Mouse (Mus musculus): ENCODE data around the gene Gm26602. TPM values are rescaled to one million over a fixed set of nuclear protein-coding genes. Genes with fewer than 3 reads are reported as not detected.
A peak's percentile ranks its signal among the peaks of the same experiment; 100 is the strongest.
"Not testable (repeated sequence)": the region's sequence is repeated elsewhere in the genome, so short reads cannot be mapped to it uniquely, and the experiment has no call there.

The Gm26602 gene
- total RNA-seq, 2 experiments from 2014 or later: not detected

DNA sequence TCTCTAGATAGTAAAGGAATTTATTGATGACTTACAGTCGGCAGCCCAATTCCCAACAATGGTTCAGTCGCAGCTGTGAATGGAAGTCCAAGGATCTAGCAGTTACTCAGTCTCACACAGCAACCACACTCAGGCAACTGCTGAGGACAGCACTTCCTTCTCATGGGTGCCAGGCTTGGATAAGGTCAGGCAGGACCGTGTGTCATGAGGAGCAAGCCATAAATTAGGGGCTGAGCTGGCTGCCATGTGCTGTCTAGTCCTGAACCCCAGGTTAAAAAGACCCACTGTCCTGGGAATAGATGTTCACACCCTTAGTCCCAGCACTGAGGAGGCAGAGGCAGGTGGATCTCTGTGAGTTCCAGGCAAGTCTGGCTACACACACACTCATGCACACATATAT is 25.7 kb upstream of the Gm26602 start:
- not testable (repeated sequence) for DNase-seq

DNA sequence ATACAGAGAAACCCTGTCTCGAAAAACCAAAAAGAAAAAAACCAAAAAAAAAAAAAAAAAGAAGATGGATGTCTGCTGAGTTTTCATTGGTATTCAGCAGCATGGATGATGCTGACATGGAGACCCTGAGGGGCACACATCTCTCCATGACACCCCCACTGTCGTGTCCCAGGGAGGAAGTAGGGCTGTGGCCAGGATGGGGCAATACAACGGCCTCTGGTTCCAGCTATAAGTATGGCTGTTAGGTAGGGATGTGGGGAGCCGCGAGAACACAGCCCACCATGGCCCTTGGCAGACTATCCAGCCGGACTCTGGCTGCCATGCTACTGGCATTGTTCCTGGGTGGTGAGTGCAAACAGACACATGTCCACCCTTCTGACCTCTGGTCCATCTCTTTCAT is 24.6 kb upstream of the Gm26602 start, which contains the start of gene Elane:
Gene Elane, plus strand, starts transcription at position 194 of the 400 bp plus-strand sequence.
- no peak for DNase-seq

DNA sequence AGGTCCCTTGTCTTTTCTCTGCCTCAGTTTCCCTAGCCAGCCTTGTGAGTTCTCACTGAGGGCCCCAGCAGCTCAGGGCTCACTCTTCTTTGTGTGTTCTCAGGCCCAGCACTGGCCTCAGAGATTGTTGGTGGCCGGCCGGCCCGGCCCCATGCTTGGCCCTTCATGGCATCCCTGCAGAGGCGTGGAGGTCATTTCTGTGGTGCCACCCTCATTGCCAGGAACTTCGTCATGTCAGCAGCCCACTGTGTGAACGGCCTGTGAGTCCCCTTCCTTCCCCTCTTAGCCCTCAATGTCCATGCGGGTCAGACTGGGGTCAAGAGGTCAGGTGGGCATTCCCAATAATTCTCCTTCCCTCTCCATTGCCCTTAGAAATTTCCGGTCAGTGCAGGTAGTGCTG is 24.0 kb upstream of the Gm26602 start:
- DNase-seq: no peak

DNA sequence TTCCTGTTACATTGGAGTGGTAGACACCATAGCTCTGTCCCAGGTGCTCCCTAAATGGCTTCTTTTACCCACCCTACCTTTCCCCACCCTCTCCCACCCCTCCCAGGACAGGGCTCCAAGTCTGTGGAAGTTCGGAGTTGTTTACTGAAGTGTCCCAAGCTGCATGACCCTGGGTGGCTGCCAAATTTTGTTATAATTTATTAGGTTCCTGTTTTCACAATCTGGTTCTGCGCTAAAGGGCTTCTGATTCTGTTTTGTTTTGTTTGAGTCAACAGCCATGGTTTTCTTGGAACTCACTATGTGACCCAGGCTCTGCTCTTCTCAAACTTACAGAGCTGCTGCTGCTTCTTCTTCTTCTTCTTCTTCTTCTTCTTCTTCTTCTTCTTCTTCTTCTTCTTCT is 21.3 kb upstream of the Gm26602 start:
- DNase-seq: no peak

DNA sequence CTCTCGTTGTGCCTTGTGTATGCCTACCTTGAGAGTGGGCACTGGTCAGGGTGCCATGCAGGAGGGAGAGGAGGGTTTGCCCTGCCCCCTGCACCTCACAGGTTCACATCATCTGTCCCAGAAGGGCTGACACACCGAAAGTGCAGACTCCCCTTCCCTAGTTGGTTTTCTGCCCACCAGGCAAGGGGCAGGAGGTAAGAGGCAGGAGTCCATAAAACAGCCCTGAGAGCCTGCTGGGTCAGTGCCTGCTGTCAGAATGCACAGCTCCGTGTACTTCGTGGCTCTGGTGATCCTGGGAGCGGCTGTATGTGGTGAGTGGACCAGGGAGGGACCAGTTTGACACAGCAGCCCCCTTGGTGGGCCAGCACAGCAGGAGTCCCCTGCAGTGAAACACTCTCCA is 20.0 kb upstream of the Gm26602 start, which contains the start of gene Cfd:
Gene Cfd, plus strand, starts transcription at position 184 of the 400 bp plus-strand sequence.
- DNase-seq: no peak

DNA sequence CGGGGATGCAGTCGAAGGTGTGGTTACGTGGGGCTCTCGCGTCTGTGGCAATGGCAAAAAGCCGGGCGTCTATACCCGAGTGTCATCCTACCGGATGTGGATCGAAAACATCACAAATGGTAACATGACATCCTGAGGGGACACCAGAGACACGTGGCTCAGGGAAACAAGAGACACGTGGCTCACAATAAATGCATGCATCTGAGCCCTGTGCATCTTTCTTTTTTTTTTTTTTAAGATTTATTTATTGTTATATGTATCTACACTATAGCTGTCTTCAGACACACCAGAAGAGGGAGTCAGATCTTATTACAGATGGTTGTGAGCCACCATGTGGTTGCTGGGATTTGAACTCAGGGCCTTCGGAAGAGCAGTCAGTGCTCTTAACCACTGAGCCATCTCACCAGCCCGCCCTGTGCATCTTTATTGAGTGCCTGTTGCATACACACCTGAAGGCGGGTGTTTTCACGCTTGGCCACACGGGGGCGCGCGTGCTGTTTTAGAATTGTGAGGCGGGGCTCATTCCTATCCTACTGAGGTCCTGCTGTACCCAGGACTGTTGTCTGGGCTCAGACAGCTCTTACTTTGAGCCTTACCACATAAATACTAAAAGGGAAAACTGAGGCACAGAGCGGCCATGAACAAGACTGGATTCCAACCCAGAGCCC is 18.1 kb upstream of the Gm26602 start:
- DNase-seq: peak; percentile 73 to 89

DNA sequence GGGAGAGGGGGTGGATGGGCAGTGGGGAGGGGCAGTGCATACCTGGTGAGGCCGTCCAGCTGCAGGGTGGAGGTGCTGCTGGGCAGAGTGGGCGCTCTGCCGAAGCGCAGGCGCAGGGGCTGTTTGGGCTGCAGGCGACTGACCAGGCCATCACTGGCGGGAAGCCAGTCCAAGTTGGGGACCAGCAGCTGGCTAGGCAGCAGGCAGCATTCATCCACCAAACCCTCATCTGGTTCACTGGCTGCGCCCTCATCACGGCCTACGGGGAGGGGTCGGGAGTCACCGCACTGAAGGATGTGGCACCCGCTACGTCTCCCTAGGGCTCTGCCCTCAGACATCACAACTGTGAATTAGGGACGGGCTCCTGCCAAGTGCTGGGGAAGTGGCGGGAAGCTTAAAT is 14.3 kb upstream of the Gm26602 start:
- no peak for DNase-seq

DNA sequence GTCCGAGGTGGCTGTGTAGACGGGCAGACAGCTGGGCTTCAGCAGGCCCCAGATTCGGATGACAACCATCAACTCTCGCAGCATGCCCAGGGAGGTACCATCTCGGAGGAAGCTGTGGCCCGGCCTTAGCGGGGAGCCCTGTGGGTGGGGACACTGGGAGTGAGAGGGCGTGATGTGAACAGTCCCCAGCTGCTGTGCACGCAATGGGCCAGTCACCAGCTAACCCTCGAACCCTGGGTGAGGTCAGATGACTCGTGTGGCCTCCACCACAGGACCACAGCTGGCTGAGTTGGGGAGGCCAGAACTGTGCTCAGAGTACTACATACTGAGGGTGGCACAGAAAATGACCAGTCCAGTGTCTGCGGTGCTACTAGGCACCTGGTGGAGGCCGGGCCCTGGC is 13.8 kb upstream of the Gm26602 start:
- DNase-seq: no peak

DNA sequence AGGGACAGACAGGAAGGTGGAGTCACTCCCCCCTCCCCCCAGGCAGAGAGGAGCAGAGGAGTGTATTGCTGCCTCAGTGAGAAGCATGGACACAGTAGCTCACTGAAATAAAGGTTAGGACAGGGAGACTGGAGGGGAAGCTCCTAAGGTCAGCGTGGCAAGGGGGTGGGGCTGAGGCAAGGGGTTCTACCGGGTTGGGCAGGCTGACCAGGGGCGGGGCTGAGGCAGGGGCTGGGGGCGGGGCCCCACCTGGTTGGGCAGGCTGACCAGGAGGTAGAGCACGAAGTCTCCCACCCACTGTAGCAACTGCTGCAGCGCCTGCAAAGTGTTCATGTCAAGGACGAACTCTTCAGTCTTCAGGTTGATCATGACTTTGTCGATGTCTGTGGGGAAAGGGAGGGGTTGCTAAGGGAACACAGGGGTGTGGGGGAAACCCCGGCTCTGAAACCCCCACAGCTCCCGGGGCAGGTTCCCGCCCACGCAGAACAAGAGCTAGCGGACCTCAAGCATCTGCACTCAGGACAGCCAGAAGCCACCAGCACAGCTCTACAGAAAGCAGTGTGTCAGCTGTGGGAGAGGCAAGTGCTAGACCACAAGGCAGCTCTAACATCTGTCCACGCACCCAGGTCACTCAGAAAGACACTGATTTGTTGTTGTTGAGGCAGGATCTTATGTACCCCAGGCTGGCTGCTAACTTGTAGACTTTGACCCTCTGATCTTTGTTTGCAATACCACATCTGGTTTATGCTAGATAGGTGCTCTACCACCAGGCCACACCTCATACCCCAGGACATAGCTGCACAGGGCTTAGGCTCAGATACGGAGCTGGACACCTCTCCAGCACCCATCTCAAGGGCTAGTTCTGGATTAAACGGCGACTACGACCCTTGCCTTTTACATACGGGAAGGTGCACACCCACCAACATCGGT is 13.1 kb upstream of the Gm26602 start:
- no peak for DNase-seq

DNA sequence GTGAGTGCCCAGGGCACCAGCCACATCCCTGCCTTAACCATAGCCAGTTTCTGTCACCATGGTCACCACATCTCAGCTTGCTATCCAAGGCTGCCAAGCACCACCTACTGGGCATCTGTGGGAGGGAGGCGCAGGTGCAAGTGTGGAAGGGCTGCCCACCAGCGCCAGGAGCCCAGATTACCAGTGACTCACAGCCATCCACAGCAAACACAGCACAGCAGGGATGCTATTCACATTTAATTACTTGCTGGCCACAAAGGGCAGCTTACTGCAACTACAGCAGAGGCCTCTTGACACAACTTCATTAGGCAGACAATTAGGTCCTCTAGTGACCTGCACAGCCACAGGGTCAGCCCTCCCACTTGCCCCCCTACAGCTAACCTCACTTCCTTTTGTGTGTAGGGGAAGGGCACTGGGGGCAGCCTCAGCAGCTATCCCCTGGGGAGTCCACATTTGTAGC is 9.7 kb upstream of the Gm26602 start:
- DNase-seq: no peak

DNA sequence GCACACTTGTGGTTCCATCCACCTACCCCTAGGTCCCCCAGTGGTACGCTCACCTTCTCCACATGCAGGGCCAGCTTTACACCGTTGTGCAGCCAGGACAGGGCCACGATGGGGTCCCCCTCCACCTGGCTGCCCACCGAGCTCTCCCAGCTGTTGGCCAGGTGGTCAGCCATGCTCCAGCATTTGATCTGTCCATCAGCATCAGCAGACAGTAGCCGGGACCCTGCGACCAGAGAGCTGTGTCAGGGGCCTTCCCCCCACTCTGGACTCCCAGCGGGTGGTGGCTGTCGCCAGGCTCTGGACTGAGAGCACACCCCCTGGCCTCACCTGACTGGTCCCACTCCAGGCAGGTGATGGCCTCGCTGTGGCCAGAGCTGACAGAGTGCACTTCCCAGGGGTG is 3.9 kb upstream of the Gm26602 start:
- no peak for DNase-seq

DNA sequence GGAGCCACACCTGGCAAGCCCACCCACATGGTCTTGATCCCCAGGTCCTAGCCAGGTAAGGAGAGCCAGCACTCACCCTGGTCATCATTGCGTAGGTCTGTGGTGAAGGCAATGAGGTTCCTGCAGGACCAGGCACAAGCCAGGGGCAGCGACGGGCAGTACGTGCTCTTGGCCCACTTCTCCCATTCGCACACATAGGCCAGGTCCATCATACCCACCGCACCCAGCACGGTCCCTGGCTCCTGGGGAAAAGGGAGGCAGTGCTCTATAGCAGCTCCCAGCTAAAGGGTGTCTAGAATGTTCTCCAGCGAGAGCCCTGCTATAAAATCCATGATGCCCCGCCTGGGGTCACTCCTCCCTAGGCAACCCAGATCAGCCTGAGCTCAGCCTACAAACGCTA is 3.2 kb upstream of the Gm26602 start:
- DNase-seq: no peak

DNA sequence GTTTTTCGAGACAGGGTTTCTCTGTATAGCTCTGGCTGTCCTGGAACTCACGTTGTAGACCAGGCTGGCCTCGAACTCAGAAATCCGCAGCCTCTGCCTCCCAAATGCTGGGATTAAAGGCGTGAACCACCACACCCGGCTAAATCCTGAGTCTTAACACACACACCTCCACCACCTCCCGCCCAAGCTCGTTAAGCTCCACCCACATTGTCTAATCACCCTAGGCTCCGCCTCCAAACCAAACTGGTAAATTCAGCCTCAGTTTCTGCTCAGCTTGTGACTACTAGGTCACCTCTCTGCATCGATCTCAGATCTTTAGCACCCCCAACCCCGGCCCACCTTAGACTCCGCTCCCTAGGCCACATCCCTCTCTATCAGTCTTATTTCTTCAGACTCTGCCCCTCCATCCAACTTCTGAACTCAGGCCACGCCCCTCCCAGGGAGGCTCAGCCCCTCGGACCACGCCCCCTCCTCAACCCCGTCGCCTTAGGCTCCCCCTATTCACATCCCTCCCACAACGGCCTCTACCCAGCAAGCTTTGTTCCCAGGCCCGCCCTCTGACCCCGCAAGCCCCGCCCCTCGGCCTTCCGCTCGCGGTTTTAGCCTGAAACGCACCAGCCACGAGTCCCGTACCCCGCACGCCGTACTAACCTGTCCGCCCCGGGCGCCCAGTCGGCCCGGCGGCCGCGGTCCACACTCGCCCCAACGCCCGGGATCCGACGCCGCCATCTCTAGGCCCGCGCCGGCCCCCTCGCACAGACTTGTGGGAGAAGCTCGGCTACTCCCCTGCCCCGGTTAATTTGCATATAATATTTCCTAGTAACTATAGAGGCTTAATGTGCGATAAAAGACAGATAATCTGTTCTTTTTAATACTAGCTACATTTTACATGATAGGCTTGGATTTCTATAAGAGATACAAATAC is 2.2 kb upstream of the Gm26602 start, which contains the start of gene Med16:
Gene Med16, minus strand, starts transcription at position 757 of the 925 bp plus-strand sequence.
- peak; percentile 97 for DNase-seq

DNA sequence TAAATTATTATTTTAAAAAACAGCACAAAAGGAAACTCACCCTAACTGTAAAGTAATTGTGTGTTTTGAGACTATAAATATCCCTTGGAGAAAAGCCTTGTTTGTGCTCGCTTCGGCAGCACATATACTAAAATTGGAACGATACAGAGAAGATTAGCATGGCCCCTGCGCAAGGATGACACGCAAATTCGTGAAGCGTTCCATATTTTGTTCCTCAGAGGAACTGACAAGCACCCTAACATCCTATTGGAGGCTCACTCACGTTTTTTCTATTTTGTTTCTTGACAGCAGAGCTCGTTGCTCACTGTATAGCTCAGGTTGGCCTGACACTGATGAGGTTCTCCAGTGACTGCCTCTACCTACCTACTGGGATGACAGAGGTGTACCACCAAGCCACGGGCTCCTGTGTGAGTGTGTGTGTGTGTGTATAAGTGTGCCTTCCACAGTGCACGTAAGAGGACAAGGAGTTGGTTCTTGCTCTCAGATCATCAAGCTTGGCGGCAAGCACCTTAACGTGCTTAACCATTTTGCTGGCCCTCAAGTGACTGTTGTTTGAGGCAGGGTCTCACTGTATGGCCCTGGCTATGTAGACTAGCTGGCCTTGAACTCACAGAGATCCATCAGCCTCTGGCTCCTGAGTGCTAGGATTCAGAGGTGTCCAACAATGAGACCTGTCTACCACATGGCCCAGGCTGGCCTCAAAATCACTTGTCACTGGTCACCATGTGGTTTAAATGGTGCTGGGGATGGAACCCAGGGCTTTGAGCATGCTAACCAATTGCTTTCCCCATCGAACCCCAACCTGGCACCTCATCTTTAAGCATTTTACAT is 1.3 kb upstream of the Gm26602 start:
- peak; percentile 61 to 76 for DNase-seq

DNA sequence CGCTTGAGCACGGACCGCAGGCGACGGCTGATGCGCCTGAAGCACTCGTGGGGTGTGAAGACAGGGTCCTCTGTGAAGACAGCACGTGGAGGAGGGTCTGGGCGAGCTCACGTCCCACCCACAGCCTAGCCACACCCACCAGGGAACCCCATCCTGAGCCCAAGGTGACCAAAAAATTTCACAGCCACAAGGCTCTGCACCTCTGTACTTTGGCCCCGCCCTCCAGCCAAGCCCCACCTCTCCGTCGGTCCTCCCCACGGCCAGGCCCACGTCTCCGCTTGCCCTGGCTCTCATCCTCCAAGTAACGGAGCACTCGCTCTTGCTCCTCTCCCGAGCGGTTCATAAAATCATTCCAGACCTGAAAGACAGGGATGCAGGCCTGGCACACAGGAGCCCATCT is 1.8 kb downstream of the Gm26602 start:
- no peak for DNase-seq

DNA sequence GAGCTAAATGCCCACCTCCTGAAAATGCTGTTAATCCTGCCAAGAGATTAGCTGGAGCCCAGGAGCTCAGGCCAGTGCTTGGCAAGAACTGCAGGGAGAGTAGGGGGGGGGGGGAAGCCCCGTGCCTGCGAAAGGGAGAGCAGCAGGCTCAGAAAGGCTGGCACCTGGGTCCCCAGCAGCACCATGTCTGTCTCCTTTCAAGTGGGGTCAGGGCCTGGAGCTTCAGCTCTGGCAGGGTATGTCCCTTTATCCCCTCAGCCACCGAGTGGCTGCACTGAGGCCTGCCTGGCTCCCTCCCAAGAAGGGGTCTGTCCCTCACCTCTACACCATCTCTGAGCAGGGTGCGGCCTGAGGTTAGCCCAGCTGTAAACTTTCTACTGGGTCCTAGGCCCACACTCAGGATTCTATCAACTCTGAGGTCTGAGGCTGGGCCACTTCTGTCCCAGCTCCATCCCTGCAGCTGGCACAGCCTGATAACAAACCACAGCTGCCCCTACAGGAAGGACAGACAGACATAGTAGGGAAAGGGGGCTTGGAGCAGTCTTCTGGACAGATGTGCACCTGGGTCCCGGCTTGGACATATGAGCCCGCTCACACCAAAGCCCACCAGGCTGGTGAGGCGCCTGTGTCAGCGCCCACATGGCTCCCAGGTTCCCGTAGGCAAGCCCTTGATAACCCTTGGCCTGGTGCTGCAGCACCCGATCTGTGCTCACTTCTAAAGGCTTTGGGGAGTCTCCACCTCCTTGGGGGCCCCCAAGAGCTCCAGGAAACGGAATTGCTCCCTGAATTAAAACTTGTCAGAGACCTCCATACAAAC is 3.7 kb downstream of the Gm26602 start:
- DNase-seq: no peak

DNA sequence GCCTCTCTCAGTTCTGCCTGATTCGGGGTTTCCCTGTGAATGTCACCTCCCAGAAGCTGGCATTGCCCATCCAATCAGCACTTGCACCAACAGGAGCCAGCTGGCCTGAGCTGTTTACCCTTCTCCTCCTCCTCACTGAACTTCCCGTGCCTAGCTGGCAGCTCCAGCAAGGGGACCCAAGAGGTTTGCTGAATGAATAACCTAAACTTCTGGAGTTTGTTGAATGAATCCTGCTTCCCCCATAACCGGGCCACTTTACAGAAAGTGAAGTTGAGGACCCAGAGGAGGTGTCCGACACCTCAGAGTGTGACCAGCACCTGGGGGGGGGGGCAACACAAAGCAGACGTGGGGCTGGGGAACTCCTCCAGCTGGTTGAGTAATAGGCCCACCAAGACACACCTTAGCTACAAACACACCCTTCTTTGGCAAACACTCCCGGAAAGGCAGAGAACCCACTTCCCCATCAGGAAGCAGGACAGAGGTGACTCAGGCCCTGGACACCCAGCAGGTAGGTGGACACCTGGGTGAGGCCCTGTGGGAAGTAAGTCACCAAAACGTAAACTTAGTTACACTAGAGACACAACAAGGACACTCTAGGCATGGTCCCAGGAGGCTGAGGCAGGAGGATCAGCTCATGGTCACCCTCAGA is 4.4 kb downstream of the Gm26602 start:
- no peak for DNase-seq

DNA sequence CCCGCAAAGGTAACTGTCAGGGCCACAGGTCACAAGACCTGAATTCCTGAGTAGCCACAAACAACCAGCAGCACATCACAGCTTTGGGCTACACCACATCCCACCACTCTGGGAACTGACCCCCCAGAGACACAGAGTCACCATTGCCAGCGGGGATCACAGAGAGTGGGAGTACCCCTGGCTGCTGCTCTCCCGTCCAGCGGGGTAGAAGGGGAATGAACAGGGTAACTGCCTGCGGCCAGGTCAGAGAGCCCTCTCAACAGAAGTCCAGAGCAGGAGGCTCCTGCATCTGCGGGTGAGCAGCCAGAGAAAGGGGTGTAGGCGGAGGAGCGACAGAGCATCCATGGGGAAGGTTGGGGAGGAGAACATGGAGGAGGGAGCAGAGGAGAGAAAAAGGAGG is 5.4 kb downstream of the Gm26602 start:
- DNase-seq: no peak

DNA sequence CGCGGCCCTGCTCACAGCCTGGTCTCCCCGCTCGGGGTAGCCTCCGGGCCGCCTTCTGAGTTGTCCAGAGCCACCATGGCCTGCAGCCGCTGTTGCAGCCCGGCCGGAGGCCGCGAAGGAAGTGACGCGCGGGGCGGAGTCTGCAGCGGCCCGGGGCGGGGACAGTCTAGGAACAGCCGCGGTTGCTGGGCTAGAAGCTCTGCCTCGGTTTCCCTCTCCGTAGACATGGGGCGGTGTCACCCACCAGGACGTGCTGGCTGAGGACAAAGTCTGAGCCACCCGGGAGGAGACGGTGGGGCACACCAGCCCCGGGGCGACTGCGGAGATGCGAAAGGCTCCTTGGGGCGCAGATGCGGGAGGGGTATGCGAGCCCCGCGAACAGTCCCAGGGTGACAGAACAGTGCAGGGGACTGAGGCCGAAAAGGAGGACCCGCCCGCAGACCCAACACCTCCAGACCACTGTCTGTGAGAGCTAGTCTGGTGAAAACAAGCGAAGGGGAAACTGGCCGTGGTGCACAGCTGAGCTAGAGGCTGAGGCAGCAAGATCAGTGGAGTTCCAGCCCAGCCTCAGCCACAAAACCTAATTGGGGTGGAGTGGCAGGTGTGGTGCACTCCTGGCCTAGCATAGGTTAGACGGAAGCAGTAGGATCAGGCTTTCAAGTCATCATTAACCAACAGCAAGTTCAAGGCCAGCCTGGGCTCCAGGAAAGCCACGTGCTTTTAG is 6.3 kb downstream of the Gm26602 start, which contains the start of gene Kiss1r:
Gene Kiss1r, plus strand, starts transcription at position 164 of the 724 bp plus-strand sequence.
- DNase-seq: peak; percentile 92 to 94
